Mouse (Mus musculus): ENCODE data around the gene Arl11.

GRCm38 (mm10) chr14:61330591-61330990 lies 21.0 kb downstream of the Arl11 start:
- TF ChIP-seq GATA1 (IDR thresholded peaks at IDR 0.05; ENCODE audit: borderline replicate concordance, low read length) (no peak), FLI1 (IDR thresholded peaks at IDR 0.05; ENCODE audit: low read length) (no peak)

Measured in megakaryocyte, embryonic 14.5 days (primary cell).